Mouse (Mus musculus) urinary bladder, postnatal 4 days (tissue): ENCODE measurements around the gene Wwox.
"Not testable (repeated sequence)": the region's sequence is repeated elsewhere in the genome, so short reads cannot be mapped to it uniquely, and the experiment has no call there.

Experiments used
- DNase-seq, 2 experiments: peaks; one replicate each; pipeline ENCODE4 v3.0.0; 2021 to 2022; ENCODE audit warnings: low spot score in 2 of 2

Wwox gene

GRCm38 (mm10) chr8:114801428-114802134 lies 362.1 kb downstream of the Wwox start:
- DNase-seq, result no peak

GRCm38 (mm10) chr8:114803113-114803512 lies 363.7 kb downstream of the Wwox start:
- DNase-seq, result no peak

DNA sequence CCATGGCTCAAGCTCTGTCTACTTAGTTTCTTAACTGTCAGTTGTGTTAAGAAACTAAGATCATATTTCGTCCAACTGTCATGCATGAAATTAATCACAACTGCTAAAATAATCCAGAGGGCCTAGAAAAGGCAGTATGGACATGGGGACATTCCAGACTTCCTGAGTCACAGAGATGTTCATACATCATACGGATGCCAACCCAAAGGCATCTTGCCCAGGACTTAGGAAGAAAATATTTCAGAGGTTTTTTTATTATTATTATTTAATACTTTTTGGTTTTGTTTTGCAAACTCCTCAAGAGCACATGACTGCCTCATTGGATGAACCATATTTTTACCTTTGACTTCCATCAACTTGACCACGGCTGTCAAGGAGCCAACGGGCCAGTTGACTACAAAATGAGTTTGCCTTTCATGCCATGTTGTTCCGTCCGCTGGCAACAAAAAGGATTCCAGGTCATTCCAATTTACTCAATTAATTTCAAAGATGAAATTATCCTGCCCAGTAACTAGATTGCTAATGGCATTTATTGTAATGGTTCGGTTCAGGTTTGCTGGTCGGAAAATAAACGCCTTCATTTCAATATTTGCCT lies 367.5 kb downstream of the Wwox start:
- DNase-seq, result no peak

DNA sequence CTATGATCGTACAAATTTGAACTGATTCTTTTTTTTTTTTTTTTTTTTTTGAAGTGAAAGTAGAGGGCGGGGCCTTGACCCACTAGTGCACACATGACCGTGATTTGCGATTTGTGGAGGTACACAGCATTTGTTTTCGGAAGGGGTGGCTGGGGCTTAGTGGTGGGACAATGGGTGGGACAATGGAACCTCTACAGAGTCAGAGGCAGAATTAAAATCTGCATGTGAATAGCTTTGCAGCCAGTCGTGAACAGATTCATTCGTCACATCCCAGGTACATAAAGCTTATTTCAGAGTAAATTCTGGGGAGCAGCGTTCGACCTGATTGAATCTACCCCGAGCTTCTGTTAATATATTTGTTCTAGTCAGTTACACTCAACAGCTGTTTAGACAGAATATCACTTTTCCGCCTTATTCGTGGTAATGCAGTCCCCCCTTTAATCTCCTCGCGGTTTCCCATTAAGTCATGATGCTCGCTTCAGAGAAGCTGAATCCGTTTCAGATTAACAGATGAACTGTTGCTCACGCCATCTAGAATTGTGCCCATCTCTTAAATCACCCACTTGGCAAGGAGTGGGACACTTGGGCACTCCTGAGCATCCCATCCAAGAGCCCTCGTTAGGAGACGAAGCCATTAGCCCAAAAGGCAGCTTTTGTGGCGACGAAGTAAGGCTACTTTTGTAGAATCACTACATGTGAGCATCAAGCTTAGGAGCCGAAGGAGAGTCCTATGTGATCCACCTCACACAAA lies 368.4 kb downstream of the Wwox start:
- DNase-seq, result no peak

DNA sequence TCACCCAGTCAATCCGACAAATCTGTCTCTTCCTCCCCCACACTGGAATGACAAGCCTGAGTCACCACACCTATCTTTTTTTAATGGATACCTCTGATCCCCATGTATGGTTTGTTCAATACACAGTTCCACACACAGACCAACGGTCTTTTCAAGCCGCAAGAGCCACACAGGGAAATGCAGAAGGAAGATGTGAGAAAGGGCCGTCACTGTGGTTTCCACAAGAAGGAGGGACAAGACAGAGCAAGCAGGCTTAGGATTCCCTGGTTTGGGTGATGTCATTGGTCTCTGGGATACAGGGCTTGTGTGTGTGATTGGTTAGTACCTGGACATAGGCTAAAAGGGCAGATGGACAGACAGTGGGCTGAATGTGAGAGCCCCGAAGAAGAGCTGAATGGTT lies 371.0 kb downstream of the Wwox start:
- DNase-seq, result no peak

- no peak for DNase-seq
Observed at GRCm38 (mm10) chr8:114813830-114814229, 374.4 kb downstream of the Wwox start.

- no peak for DNase-seq
Observed at GRCm38 (mm10) chr8:114814769-114815736, 375.6 kb downstream of the Wwox start.

GRCm38 (mm10) chr8:114816343-114816742 lies 376.9 kb downstream of the Wwox start:
- DNase-seq, result no peak

GRCm38 (mm10) chr8:114816949-114817348 lies 377.5 kb downstream of the Wwox start:
- DNase-seq, result no peak

DNA sequence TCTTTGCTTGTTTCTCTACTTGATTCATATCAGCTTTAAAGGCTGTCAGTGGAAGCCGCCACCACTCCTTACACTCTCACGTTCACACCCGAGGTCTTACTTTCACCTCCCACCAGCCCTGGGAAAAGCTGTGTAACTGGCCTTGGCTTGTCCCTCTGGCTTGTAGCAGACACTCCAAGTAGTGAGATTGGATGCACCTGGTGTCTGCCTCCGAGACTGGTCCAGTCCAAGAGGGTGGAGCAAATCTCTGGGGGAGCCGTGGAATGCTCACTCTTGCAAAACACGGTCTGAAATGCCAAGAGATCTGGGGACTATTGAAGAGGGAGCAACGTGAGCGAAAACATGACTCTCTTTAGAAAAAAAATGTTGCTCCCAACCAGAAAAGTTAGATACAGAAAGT lies 382.1 kb downstream of the Wwox start:
- DNase-seq, result peak in 1 of 2 experiments; percentile 67

- no peak for DNase-seq
Observed at GRCm38 (mm10) chr8:114825460-114825859, 386.0 kb downstream of the Wwox start.

- no peak for DNase-seq
Observed at GRCm38 (mm10) chr8:114826991-114827390, 387.5 kb downstream of the Wwox start.

- DNase-seq, result not testable (repeated sequence)
Observed at GRCm38 (mm10) chr8:114827810-114828209, 388.4 kb downstream of the Wwox start.

GRCm38 (mm10) chr8:114831595-114831994 lies 392.1 kb downstream of the Wwox start:
- DNase-seq, result no peak

DNA sequence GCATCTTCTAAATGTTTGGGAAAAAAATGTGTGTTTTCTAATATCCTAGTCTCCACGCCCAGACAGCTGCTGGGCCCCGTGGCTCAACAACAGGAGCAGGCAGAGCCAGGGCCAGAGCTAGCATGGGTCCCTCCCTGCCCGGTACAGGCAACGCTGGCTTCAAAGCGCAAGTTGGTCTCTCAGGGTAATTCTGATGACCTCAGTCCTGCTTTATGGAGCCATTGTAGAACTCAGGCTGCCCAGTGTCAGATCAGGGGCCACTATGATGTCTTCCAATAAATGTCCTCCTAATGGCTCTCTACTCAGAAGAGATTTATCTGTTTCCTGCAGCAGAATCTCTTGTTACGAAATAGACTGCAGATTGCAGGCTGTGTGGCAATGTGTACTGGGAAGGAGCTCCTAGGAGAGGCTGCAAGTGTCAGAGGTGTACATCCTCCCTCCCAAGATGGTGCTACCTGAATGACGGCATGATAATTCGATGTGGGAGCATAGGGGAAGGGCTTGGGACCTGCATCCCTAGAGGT lies 392.9 kb downstream of the Wwox start:
- no peak for DNase-seq

DNA sequence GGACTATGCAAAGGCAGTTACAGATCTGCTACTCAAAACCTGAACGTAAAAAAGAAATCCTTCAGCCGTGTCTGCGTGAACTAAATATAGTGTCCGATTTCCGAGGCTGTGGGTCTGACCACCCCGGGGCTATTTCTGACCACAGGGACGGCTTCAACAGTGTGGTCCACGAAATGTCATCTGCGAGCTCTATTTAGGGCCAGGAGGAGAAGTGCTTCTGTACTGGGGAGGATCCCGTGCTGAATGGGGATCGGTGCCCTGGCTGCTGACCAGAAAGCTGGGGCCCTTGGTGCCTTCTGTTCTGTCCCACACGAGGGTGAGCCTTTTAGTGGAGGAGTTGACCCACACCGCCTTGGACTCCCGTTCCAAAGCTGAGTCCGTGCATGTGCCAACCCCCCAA lies 395.3 kb downstream of the Wwox start:
- DNase-seq, result no peak

DNA sequence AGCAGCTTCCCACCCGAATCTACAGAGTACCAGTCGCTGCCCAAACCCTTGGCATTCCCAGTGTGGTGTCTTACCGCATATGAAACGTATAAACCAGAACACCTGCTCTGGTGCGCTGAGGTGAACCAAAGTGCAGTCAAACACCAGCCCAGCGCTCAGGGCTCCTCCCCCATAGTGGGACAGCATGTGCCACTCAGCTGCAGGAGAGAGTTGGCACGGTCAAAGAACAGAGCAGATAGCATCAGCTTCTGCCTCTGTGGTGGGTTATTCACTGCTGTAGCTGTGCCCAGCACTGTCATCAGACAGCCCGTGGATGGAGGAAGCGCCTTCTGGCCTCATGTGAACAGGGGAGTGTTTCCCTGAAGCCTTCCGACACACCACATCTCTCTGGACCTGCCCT lies 400.5 kb downstream of the Wwox start:
- DNase-seq, result no peak

- DNase-seq, result no peak
Observed at GRCm38 (mm10) chr8:114847666-114848065, 408.2 kb downstream of the Wwox start.

DNA sequence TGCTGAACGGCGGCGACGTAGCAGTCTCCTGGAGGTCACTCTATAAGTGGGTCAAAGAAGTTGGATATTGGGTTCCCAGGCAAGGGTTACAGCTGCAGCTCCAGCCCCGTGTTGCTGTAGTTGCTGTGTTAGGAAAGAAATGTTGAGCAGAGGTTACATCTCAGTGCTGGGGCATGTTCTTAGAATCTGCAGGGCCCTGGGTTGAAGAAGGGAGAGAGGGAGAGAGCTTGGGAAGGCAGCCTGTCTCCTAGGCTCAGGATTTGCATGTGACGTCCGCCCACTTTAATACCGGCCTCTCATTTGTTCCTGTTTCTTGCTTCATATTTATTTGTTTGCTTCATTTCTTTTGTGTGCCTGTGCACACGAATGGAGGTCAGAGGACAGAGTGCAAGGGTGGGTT lies 410.0 kb downstream of the Wwox start:
- DNase-seq, result no peak

GRCm38 (mm10) chr8:114850014-114850870 lies 410.8 kb downstream of the Wwox start:
- DNase-seq, result no peak

DNA sequence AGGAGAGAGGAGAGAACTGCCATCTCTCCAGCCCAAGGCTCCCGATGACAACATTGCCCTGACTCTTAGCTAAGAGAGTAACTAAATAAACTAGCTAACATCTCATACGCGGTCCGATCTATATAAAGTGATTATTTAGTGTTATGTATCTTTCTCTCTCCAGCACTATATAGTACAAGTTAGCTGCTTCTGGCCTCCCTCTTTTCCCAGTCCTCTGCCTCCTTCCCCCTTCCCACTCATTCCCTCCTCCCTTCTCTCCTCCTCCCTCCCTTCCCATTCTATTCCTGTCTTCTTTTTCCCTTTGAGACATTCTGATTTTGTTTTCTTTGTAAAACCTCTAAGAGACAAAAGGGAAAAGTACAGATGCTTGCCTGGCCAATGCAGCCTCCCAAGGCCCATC lies 414.3 kb downstream of the Wwox start:
- DNase-seq, result no peak
